Mouse (Mus musculus) limb, embryonic 11.5 days (tissue): ENCODE data around the gene Mybphl. TPM values are rescaled to one million over a fixed set of nuclear protein-coding genes. Genes with fewer than 3 reads are reported as not detected.

Source experiments
- ATAC-seq: fragments of 200-750 bp; cut with Nextera tagmentation; 2 replicates; pipeline ENCODE4 v1.8.0; 2017; ENCODE audit warnings: low read depth; ENCODE audit not compliant: insufficient number of reproducible peaks, low FRiP score, low TSS enrichment
- DNase-seq: peaks from one replicate; pipeline ENCODE4 v3.0.0-alpha.2; 2015; ENCODE audit warnings: low spot score
- H3K27ac ChIP-seq: fragments of 300-500 bp; sonication (generic); replicated peaks from 2 replicates; pipeline ENCODE4 v1.5.1; 2014; ENCODE audit warnings: low read depth, mild to moderate bottlenecking, low read length
- H3K27me3 ChIP-seq: fragments of 300-500 bp; sonication (generic); 2 replicates; pipeline ENCODE4 v1.6.1; 2014; ENCODE audit warnings: mild to moderate bottlenecking, low read length, mixed read lengths; ENCODE audit not compliant: control insufficient read depth, insufficient read depth
- H3K36me3 ChIP-seq: fragments of 300-500 bp; sonication (generic); 2 replicates; pipeline ENCODE4 v1.6.1; 2014; ENCODE audit warnings: mild to moderate bottlenecking, low read length, moderate library complexity, mixed read lengths; ENCODE audit not compliant: control insufficient read depth, insufficient read depth
- H3K4me1 ChIP-seq: fragments of 300-500 bp; sonication (generic); 2 replicates; pipeline ENCODE4 v1.6.1; 2014; ENCODE audit warnings: low read length, mixed read lengths; ENCODE audit not compliant: control insufficient read depth, insufficient read depth
- H3K4me2 ChIP-seq: fragments of 300-500 bp; sonication (generic); 2 replicates; pipeline ENCODE4 v1.6.1; 2014; ENCODE audit warnings: low read depth, mild to moderate bottlenecking, moderate library complexity; ENCODE audit not compliant: severe bottlenecking
- H3K4me3 ChIP-seq: fragments of 300-500 bp; sonication (generic); 2 replicates; pipeline ENCODE4 v1.5.1; 2014; ENCODE audit warnings: low read depth, low read length
- H3K9ac ChIP-seq: fragments of 300-500 bp; sonication (generic); 2 replicates; pipeline ENCODE4 v1.6.1; 2014; ENCODE audit warnings: mild to moderate bottlenecking, low read length
- H3K9me3 ChIP-seq: fragments of 300-500 bp; sonication (generic); 2 replicates; pipeline ENCODE4 v1.6.1; 2016; ENCODE audit warnings: low read length; ENCODE audit not compliant: control insufficient read depth
- WGBS: fragments of 180-500 bp; shearing (Covaris S2); extraction: QIAGEN DNeasy Blood & Tissue Kit; methylation state at CpG from one replicate; pipeline ENCODE4 v1.1.7; 2014; 5-methylcytosine and 5-hydroxymethylcytosine counted together
- polyA plus RNA-seq: library from polyadenylated mRNA; unstranded; fragments of >200 nt; fragmentation: Nextera tagmentation; extraction: Ambion mirVana; gene quantifications from 2 replicates; pipeline ENCODE4 v1.2.1, GENCODE M21; 2014

Gene Mybphl
- polyA plus RNA-seq, 1 experiment from 2014 or later, result not detected

DNA sequence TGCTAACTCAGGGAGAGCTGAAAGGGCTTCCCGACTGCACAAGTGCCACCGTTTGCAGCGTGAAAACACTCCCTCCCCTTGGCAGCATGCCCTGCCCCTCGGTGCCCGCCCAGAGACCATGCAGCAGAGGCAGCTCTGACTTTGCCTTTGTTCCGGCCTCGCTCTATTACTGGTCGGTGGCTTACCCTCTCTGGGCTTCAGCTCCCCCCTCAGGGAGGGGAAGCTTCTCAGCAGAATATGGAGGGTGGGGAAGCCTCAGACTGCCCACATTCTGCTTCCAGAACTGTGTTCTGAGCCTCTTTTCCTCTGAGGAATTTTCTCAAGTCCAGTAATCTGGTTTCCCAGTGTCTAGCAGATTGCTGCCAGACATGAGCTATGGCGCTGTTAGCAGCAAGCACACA, 36.3 kb upstream of the Mybphl start:
- no peak overlapping the region for H3K4me2 ChIP-seq
- no peaks in the 10 kb centered on the region for H3K36me3 ChIP-seq
- no peak for DNase-seq
- 68% methylated on average over 9 of the region's 9 CpGs for WGBS
- no peaks in the 10 kb centered on the region for H3K4me1 ChIP-seq
- H3K9ac ChIP-seq, result no peak overlapping the region
- ATAC-seq, result no peak
- H3K27ac ChIP-seq, result no peak overlapping the region
- no peaks in the 10 kb centered on the region for H3K9me3 ChIP-seq
- no peaks in the 10 kb centered on the region for H3K27me3 ChIP-seq
- H3K4me3 ChIP-seq, result no peak overlapping the region

DNA sequence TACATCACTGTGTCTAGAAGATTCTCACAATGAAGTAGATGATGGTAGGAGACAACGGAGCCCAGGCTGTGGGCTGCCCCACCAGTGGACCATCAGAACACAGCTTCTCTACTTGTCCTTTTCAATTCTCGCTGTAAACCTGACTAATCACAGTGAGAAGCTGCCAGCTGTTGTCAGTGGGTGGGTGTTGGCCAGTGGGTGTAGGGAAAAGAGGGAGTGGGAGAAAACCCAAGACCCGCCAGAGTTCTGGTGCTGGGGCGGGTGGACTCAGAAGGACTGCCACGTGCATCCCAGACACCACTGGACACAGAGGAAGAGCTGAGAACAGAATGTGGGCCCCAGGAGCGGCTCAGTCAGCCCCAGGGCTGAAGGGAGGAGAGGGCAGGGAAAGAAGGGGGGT, 33.9 kb upstream of the Mybphl start:
- DNase-seq (no peak), ATAC-seq (no peak)
- Histone ChIP-seq H3K27ac (no peak overlapping the region), H3K4me3 (no peak overlapping the region), H3K9ac (no peak overlapping the region), H3K36me3 (0 out of 2 replicates have a peak, but pooled peaks cover 2% of the 10 kb centered on the region), H3K4me1 (no peaks in the 10 kb centered on the region), H3K4me2 (no peak overlapping the region), H3K27me3 (no peaks in the 10 kb centered on the region), H3K9me3 (no peaks in the 10 kb centered on the region)
- WGBS, result 91% methylated on average over 6 of the region's 6 CpGs

DNA sequence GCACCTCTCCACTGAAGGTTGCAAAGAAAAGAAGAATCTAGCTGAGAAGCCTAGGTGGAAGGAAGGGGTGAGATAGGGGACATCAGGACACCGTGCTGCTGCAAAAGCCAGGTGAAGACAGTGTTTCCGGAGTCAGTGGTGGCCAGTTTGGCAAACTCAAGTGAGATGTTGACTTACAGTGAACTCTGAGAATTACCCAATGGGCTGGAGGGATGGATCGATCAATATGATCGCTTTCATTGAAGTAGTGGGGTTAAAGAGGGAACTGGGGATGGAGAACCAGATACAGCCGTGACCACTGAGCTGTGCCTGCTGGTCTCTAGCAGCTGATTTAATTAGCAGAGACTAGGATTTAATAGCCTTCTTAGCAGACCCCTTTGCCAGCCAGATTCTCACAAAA, 27.8 kb upstream of the Mybphl start:
- no peak overlapping the region for H3K4me2 ChIP-seq
- H3K36me3 ChIP-seq, result 0 out of 2 replicates have a peak, but pooled peaks cover 2% of the 10 kb centered on the region
- no peak overlapping the region for H3K27ac ChIP-seq
- WGBS, result 89% methylated on average over 5 of the region's 5 CpGs
- no peaks in the 10 kb centered on the region for H3K27me3 ChIP-seq
- no peaks in the 10 kb centered on the region for H3K9me3 ChIP-seq
- DNase-seq (no peak), ATAC-seq (no peak)
- no peak overlapping the region for H3K4me3 ChIP-seq
- no peak overlapping the region for H3K9ac ChIP-seq
- H3K4me1 ChIP-seq, result no peaks in the 10 kb centered on the region

DNA sequence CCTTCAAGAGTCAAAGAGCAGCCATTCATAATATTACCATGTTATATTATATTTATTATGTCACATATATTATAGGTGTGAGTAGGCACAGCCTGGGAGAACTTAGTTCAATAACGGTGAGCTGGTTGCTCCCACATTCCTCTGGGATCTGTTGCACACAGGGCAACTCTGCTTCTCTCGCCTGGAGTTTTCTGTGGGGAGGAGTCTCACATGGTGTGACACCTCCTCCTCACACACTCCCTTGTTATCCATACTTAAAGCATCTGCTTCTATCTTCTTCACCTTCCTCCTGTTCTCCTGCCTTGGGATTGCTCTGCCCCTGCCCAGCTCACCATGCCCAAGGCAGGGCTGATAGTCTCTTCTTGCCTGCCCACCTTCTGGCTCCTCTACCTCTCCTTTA, 23.7 kb upstream of the Mybphl start:
- 80% methylated on average over 2 of the region's 2 CpGs for WGBS
- Histone ChIP-seq H3K4me1 (no peaks in the 10 kb centered on the region), H3K9me3 (no peaks in the 10 kb centered on the region), H3K27me3 (no peaks in the 10 kb centered on the region), H3K9ac (no peak overlapping the region), H3K4me2 (no peak overlapping the region), H3K36me3 (no peaks in the 10 kb centered on the region), H3K4me3 (no peak overlapping the region), H3K27ac (no peak overlapping the region)
- DNase-seq (no peak), ATAC-seq (no peak)

DNA sequence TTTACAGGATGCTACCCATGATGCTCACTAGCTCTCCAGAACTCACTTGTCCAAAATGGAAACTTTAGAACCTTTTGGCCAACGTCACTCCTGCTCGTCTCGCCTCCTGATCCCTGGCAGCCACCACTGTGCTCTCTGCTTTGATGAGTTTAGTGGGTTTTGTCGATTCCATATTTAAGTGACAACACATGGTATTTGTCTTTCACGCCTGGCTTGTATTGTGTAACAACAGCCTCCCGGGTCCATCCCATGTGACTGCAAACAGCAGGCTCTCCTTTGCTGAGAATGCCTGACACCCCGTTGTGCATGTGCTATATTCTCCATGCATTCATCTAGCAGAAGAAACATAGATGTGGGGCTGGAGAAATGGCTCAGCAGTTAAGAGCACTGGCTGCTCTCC, 22.5 kb upstream of the Mybphl start:
- WGBS, result 79% methylated on average over 7 of the region's 7 CpGs
- Histone ChIP-seq H3K9ac (no peak overlapping the region), H3K27ac (no peak overlapping the region), H3K36me3 (0 out of 2 replicates have a peak, but pooled peaks cover 1% of the 10 kb centered on the region), H3K4me2 (no peak overlapping the region), H3K27me3 (no peaks in the 10 kb centered on the region), H3K9me3 (no peaks in the 10 kb centered on the region), H3K4me3 (no peak overlapping the region), H3K4me1 (no peaks in the 10 kb centered on the region)
- no peak for ATAC-seq
- no peak for DNase-seq

DNA sequence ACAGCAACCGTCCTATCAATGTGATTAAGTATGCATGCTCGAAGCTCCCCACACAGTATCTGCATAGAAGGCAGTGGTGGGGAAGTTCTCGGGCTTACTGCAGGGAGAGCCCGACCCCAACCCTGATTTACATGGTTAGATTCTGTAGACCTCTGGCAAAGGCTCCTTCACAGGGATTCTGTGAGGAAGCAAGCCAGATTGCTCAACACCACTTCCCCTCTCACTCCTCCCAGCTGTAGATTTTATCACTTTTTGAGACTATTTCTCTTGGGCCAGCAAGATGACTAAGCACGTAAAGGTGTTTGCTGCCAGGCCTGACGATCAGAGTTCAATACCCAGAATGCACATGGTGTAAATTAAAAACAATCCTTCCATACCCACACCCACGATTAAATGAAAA, 18.9 kb upstream of the Mybphl start:
- Histone ChIP-seq H3K36me3 (0 out of 2 replicates have a peak, but pooled peaks cover 2% of the 10 kb centered on the region), H3K9me3 (no peaks in the 10 kb centered on the region)
- no peak for ATAC-seq

DNA sequence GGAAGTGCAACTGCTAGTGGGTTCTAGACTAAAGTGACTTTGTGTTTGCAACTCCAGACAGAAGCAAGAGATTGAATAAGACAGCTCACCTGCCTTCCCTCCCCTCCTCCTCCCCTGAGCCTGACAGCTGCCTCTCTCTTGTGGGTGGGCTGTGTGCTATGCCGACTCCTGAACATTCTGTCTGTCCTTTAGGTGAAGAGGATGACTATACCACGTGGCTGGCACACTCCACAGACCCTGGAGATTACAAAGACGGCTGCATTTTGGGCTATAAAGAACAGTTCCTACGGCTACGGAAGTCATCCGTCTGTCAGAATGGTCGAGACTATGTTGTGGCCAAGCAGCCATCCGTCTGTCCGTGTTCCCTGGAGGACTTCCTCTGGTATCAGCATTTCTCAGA, 16.3 kb upstream of the Mybphl start:
- Histone ChIP-seq H3K4me3 (no peak overlapping the region), H3K36me3 (peaks cover 2% of the 10 kb centered on the region; the same call in 1 of the 2 replicates), H3K4me2 (no peak overlapping the region), H3K27me3 (no peaks in the 10 kb centered on the region), H3K27ac (no peak overlapping the region), H3K4me1 (no peaks in the 10 kb centered on the region), H3K9me3 (no peaks in the 10 kb centered on the region), H3K9ac (no peak overlapping the region)
- ATAC-seq (no peak), DNase-seq (no peak)
- WGBS, result 82% methylated on average over 9 of the region's 9 CpGs

More for the DNA sequence above, 18.9 kb upstream of the Mybphl start:
- Histone ChIP-seq H3K4me3 (no peak overlapping the region), H3K4me1 (no peaks in the 10 kb centered on the region), H3K9ac (no peak overlapping the region), H3K4me2 (no peak overlapping the region), H3K27ac (no peak overlapping the region), H3K27me3 (no peaks in the 10 kb centered on the region)
- no peak for DNase-seq
- WGBS, result 92% methylated on average over 7 of the region's 7 CpGs

DNA sequence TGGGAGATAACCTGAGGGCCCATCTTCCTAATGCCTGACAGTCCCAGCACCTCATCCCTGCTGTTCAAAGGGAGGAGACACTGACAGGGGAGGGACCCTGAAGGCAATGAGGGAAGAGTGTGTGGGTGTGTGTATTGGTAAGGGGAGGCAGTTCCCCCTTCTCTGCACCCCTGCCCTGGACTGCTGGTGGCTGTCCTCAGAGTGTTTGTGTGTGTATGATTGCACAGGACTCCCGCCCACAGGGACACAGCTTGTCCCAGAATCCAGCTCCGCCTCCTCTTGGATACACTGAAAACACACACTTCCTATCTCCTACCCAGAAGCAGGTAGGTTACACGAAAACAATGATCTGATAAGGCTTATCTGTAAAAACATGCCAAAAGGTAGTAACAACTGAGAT, 9.5 kb upstream of the Mybphl start:
- no peak overlapping the region for H3K4me2 ChIP-seq
- H3K36me3 ChIP-seq, result no peaks in the 10 kb centered on the region; the same call in 1 of the 2 replicates
- 80% methylated on average over 3 of the region's 3 CpGs for WGBS

DNA sequence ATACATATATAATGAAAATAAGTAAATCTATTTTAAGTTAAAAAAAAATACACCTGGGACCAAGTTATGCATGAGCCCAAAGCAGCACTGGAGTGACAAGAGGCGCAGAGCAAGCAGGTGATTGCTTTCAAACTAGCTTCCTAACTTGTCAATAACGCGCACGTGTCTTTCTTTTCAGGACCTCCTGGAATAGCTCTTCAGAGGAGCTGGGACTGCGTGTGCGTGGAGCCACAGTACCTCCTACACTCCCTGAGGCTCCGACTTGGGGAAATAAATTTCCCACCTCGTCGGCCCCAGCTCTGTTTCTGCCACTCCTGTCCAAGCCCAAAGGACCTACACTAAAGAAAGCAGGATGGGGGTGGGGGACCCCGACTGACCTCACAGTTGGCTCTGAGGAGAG, 7.7 kb upstream of the Mybphl start:
- no peak overlapping the region for H3K9ac ChIP-seq
- ATAC-seq (no peak), DNase-seq (no peak)
- no peaks in the 10 kb centered on the region for H3K27me3 ChIP-seq
- no peaks in the 10 kb centered on the region for H3K9me3 ChIP-seq
- no peak overlapping the region for H3K4me3 ChIP-seq
- WGBS, result 91% methylated on average over 10 of the region's 10 CpGs
- no peak overlapping the region for H3K4me2 ChIP-seq
- no peaks in the 10 kb centered on the region; the same call in 1 of the 2 replicates for H3K36me3 ChIP-seq
- H3K27ac ChIP-seq, result no peak overlapping the region
- peaks cover 9% of the 10 kb centered on the region for H3K4me1 ChIP-seq

More for the DNA sequence above, 9.5 kb upstream of the Mybphl start:
- Histone ChIP-seq H3K9ac (no peak overlapping the region), H3K27ac (no peak overlapping the region), H3K4me3 (no peak overlapping the region), H3K9me3 (no peaks in the 10 kb centered on the region), H3K4me1 (no peaks in the 10 kb centered on the region), H3K27me3 (no peaks in the 10 kb centered on the region)
- no peak for DNase-seq
- ATAC-seq, result no peak
